ENCODE assay signal across 7 mouse cellular contexts in genomic region chr5:123720328-123721311, GRCm38 (mm10). TPM values are rescaled to one million over a fixed set of nuclear protein-coding genes. Genes with fewer than 3 reads are reported as not detected.
DNase-seq lines count a peak whose midpoint lies in the region; ATAC-seq lines count a peak whose summit lies in the region.

TSS of gene Zcchc8 (minus strand) at chr5:123721100.

- H3K36me3 ChIP-seq in intestine, embryonic 15.5 days: 0 out of 2 replicates have a peak, but pooled peaks cover 7% of the 10 kb centered on the region
- H3K36me3 ChIP-seq in midbrain, embryonic 10.5 days: peaks cover 30% of the 10 kb centered on the region

- H3K9ac ChIP-seq in intestine, embryonic 15.5 days: peak within 1 kb of the TSS; percentile 90

- intact Hi-C loops in gastrocnemius, postnatal 36 days (cut with DNase I): no loop called here
- intact Hi-C loops in left cerebral cortex, postnatal 25 days (cut with DNase I): no loop called here

- WGBS in intestine, embryonic 15.5 days: under 1% methylated on average over 83 of the region's 83 CpGs
- WGBS in midbrain, embryonic 10.5 days: under 1% methylated on average over 83 of the region's 83 CpGs

- H3K4me1 ChIP-seq in intestine, embryonic 15.5 days (replicated peaks): peaks cover 9% of the 10 kb centered on the region; the same call in 1 of the 2 replicates
- peaks cover 32% of the 10 kb centered on the region for H3K4me1 ChIP-seq in midbrain, embryonic 10.5 days

- no peaks in the 10 kb centered on the region for H3K9me3 ChIP-seq in intestine, embryonic 15.5 days
- no peaks in the 10 kb centered on the region for H3K9me3 ChIP-seq in midbrain, embryonic 10.5 days (replicated peaks)

- H3K27ac ChIP-seq in intestine, embryonic 15.5 days: peak within 1 kb of the TSS; percentile 84
- peak within 1 kb of the TSS; percentile 96 for H3K27ac ChIP-seq in midbrain, embryonic 10.5 days (replicated peaks)

- H3K4me2 ChIP-seq in intestine, embryonic 15.5 days (replicated peaks): peak within 1 kb of the TSS; percentile 64

- peak within 1 kb of the TSS; percentile 75 for H3K4me3 ChIP-seq in intestine, embryonic 15.5 days (replicated peaks)
- H3K4me3 ChIP-seq in midbrain, embryonic 10.5 days: peak within 1 kb of the TSS; percentile 87

- ATAC-seq in intestine, embryonic 15.5 days: peak; percentile 100

- no peaks in the 10 kb centered on the region for H3K27me3 ChIP-seq in intestine, embryonic 15.5 days (replicated peaks)
- no peaks in the 10 kb centered on the region for H3K27me3 ChIP-seq in midbrain, embryonic 10.5 days (ENCODE audit: low read depth, poor library complexity, severe bottlenecking)

- peak; percentile 96 for DNase-seq in adrenal gland, adult 2 months
- peak; percentile 95 for DNase-seq in embryo, embryonic 11.5 days (ENCODE audit: low read depth, low spot score)
- peak; percentile 89 to 92 for DNase-seq in gastrocnemius, postnatal 36 days
- peak; percentile 98 to 99 for DNase-seq in left cerebral cortex, postnatal 25 days (ENCODE audit: low spot score in 2 of 2)
- peak; percentile 98 for DNase-seq in midbrain, embryonic 10.5 days (ENCODE audit: low spot score)
- DNase-seq in right cerebral cortex, postnatal 4 days: peak; percentile 84

RNA-seq across cellular contexts. Expression of gene Zcchc8, which starts in this region (rescaled TPM):
- total RNA-seq in adrenal gland, adult 2 months (2021): 10 to 100 TPM; 40.6 to 43.1 TPM
- polyA plus RNA-seq in adrenal gland, adult 2 months (2012; rRNA removed): 21.3 and 21.7 TPM in 2 replicates
- total RNA-seq in gastrocnemius, postnatal 36 days (2021): 10 to 100 TPM in 1 of 2 experiments, 1 to 10 TPM in 1; 9.9 to 17.6 TPM
- polyA plus RNA-seq in intestine, embryonic 15.5 days (2015; fragmentation: Nextera tagmentation; extraction: Ambion mirVana): 63.1 and 68.9 TPM in 2 replicates
- total RNA-seq in left cerebral cortex, postnatal 25 days (2021): 10 to 100 TPM; 37.4 to 50.3 TPM
- 90.1 and 94.5 TPM in 2 replicates for polyA plus RNA-seq in midbrain, embryonic 10.5 days (2016; fragmentation: Nextera tagmentation; extraction: Ambion mirVana)

Comparison
In these comparisons a context has a peak if more than half of its experiments do, and no peak if none do; other contexts are left out.
1. Peak in every context shown above with its lines: DNase-seq, ATAC-seq, H3K4me3 ChIP-seq and H3K27ac ChIP-seq.